Mouse (Mus musculus) embryonic facial prominence, embryonic 10.5 days (tissue): ENCODE results near the gene Slc44a5. TPM values are rescaled to one million over a fixed set of nuclear protein-coding genes. Genes with fewer than 3 reads are reported as not detected.

ENCODE experiments used
- DNase-seq: peaks from one replicate; pipeline ENCODE4 v3.0.0-alpha.2; 2017; ENCODE audit warnings: low spot score
- H3K27ac ChIP-seq: fragments of 300-500 bp; sonication (generic); replicated peaks from 2 replicates; pipeline ENCODE4 v1.5.1; 2016; ENCODE audit warnings: mild to moderate bottlenecking
- H3K27me3 ChIP-seq: fragments of 300-500 bp; sonication (generic); replicated peaks from 2 replicates; pipeline ENCODE4 v1.6.1; 2016; ENCODE audit warnings: low read depth, mild to moderate bottlenecking; ENCODE audit not compliant: poor library complexity, severe bottlenecking
- H3K36me3 ChIP-seq: fragments of 300-500 bp; sonication (generic); replicated peaks from 2 replicates; pipeline ENCODE4 v1.6.1; 2016; ENCODE audit warnings: mild to moderate bottlenecking, moderate library complexity
- H3K4me1 ChIP-seq: fragments of 300-500 bp; sonication (generic); 2 replicates; pipeline ENCODE4 v1.6.1; 2016
- H3K4me3 ChIP-seq: fragments of 300-500 bp; sonication (generic); 2 replicates; pipeline ENCODE4 v1.5.1; 2016; ENCODE audit warnings: mild to moderate bottlenecking, moderate library complexity
- H3K9me3 ChIP-seq: fragments of 300-500 bp; sonication (generic); 2 replicates; pipeline ENCODE4 v1.6.1; 2016; ENCODE audit warnings: mild to moderate bottlenecking
- WGBS: fragments of 180-500 bp; shearing (Covaris S2); methylation state at CpG from one replicate; pipeline ENCODE4 v1.1.7; 2016; 5-methylcytosine and 5-hydroxymethylcytosine counted together
- polyA plus RNA-seq: library from polyadenylated mRNA; unstranded; fragments of >200 nt; fragmentation: Nextera tagmentation; extraction: Ambion mirVana; gene quantifications from 2 replicates; pipeline ENCODE4 v1.2.1, GENCODE M21; 2016

Gene Slc44a5
- polyA plus RNA-seq, 1 experiment from 2014 or later = 0.56 TPM

DNA sequence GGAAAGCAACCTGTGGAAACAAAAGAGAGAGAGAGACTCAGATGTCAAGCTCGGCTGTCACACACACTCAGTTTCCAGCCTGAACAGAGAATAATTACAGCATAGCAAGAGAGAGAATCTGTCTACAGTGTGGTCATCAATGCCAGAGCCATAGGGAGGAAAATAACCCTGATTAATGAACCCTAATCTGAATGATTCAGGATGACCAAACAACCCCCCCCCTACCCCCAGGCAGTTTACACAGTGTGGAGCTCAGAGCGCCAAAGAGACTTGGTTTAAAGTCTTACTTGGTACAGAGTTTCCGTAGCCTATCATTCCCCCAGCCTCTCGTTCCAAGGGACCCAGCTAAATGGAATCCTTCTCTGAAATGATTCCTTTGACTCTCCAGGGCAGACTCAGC lies 312.1 kb downstream of the Slc44a5 start:
- Histone ChIP-seq H3K27me3 (peaks cover 4% of the 10 kb centered on the region; the same call in 1 of the 2 replicates), H3K9me3 (no peaks in the 10 kb centered on the region), H3K36me3 (no peaks in the 10 kb centered on the region), H3K4me3 (no peak overlapping the region), H3K4me1 (peaks cover 16% of the 10 kb centered on the region), H3K27ac (no peak overlapping the region)
- WGBS = 50% methylated on average over 4 of the region's 4 CpGs
- DNase-seq = no peak

DNA sequence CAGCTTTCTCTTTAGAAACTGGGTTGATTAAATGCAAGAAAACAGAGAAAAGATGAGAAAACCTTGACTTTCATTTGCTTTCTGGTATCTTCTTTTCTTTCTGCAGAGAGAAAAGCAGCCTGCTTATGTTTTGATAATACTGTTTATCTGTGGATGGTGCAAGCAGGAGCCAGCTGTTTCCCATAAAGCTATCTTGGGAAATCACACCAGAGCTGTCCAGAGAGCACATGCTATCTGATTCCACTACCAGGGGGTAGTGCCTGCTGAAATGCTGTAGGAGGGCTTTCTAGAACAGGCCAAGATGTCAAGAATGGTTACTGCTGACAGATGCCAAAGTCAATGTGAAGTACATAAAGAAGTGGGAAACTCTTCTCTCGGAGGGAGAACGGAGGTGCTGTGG lies 314.0 kb downstream of the Slc44a5 start:
- peak; percentile 17 for DNase-seq
- no peak overlapping the region for H3K4me3 ChIP-seq
- WGBS = 57% methylated on average over 2 of the region's 2 CpGs
- no peak overlapping the region for H3K27ac ChIP-seq
- H3K9me3 ChIP-seq = no peaks in the 10 kb centered on the region
- H3K27me3 ChIP-seq = peaks cover 7% of the 10 kb centered on the region; the same call in 1 of the 2 replicates
- H3K4me1 ChIP-seq = peaks cover 16% of the 10 kb centered on the region
- H3K36me3 ChIP-seq = no peaks in the 10 kb centered on the region

DNA sequence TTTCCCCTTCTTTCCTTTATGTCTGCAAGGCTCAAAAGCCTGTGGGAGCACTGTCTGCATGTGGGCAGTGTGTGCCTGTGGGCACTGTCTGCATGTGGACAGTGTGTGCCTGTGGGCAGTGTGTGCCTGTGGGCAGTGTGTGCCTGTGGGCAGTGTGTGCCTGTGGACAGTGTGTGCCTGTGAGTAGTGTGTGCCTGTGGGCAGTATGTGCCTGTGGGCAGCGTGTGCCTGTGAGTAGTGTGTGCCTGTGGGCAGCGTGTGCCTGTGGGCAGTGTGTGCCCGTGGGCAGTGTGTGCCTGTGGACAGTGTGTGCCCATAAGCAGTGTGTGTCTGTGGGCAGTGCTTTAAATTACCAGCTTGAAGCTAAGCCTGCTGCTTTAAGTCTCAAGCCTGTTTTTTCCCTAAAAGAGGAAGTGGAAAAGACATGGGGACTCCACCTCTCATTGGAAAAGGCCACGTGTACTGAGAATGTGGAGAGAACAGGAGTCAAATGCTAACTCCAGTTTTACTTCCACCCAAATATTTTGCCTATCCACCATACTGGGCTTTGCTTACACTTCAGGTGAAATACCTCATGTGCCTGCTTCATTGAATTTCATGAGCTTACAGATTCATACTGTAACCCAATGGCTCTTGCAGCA lies 315.3 kb downstream of the Slc44a5 start:
- H3K4me1 ChIP-seq = peaks cover 16% of the 10 kb centered on the region
- H3K9me3 ChIP-seq = no peaks in the 10 kb centered on the region
- 85% methylated on average over 4 of the region's 4 CpGs for WGBS
- no peak overlapping the region for H3K27ac ChIP-seq
- no peak for DNase-seq
- H3K27me3 ChIP-seq = peaks cover 12% of the 10 kb centered on the region
- H3K36me3 ChIP-seq = no peaks in the 10 kb centered on the region
- H3K4me3 ChIP-seq = no peak overlapping the region

DNA sequence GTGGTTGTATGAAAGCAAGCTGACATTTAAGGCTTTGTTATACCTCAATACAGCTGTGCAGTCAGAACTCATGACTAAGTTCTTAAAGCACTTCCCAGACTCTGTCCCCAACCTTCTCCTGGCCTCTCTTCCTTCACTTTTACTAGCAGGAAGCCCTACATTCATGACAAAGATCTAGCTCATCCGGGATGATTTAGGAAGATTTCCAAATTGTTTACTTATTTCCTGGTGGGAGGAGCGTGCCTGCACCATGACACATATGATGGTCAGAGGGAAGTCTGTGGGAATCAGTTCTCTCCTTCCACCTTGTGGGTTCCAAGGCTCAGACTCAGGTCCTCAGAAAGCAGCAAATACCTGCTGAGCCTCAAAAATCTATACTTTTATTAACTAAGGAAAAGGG lies 317.1 kb downstream of the Slc44a5 start:
- H3K4me1 ChIP-seq = peaks cover 10% of the 10 kb centered on the region
- H3K36me3 ChIP-seq = no peaks in the 10 kb centered on the region
- no peak for DNase-seq
- no peak overlapping the region for H3K27ac ChIP-seq
- peaks cover 14% of the 10 kb centered on the region for H3K27me3 ChIP-seq
- no peak overlapping the region for H3K4me3 ChIP-seq
- no peaks in the 10 kb centered on the region for H3K9me3 ChIP-seq
- WGBS = 76% methylated on average over 2 of the region's 2 CpGs

DNA sequence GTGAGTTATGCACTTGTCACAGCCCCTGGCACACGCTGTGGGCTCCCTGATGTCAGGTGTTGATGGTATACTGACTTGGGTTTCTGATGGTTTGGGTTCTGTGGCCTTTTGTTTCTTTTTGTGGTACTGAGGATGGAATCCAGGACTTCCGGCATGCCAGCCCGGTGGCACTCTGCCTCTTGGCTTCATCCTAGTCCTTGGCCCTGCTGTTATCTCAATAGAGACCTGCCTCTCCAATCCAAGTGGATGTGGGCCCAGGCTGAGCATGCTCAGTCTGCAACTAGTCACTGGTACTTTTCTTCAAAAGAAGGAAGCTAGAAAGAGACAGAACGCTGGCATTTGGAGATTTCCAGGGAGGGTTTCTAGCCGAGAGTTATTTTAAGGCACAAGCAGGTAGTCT lies 318.9 kb downstream of the Slc44a5 start:
- Histone ChIP-seq H3K27me3 (peaks cover 14% of the 10 kb centered on the region), H3K4me3 (no peak overlapping the region), H3K36me3 (no peaks in the 10 kb centered on the region), H3K27ac (no peak overlapping the region), H3K9me3 (no peaks in the 10 kb centered on the region), H3K4me1 (0 out of 2 replicates have a peak, but pooled peaks cover 4% of the 10 kb centered on the region)
- WGBS = 72% methylated on average over 5 of the region's 5 CpGs
- no peak for DNase-seq

DNA sequence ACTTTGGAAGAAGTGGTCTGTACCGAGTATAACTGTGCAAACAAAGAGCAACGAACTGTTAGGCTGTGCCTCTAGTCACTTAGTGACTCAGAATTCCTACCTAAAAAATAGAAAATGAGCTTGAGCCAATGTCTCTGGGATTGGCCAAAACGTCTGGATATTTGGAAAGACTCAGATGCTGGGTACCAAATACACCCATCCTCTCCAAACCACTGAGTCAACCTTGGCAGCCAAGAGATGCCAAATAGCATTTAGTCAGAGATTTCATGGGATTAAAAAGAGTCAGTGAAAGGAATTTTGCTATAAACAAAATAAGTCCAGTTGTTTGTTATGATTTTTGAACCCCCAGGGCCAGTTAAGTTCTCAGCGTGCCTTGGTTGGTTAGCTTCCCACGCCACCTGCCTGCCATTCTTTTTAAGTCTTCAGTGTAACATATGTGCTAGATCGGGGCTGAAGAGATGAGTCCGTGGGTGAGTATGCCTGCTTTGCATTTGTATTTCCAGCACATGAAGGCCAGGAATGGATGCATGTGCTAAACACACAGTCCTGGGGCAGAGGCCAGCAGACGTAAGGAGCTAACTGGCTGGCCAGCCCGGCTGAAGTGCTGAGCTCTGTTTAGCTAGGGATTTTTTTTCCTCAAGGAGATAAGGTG lies 320.7 kb downstream of the Slc44a5 start:
- Histone ChIP-seq H3K36me3 (no peaks in the 10 kb centered on the region), H3K27ac (no peak overlapping the region), H3K27me3 (peaks cover 10% of the 10 kb centered on the region; the same call in 1 of the 2 replicates), H3K4me1 (no peaks in the 10 kb centered on the region), H3K9me3 (no peaks in the 10 kb centered on the region), H3K4me3 (no peak overlapping the region)
- no peak for DNase-seq
- WGBS = 80% methylated on average over 9 of the region's 9 CpGs

DNA sequence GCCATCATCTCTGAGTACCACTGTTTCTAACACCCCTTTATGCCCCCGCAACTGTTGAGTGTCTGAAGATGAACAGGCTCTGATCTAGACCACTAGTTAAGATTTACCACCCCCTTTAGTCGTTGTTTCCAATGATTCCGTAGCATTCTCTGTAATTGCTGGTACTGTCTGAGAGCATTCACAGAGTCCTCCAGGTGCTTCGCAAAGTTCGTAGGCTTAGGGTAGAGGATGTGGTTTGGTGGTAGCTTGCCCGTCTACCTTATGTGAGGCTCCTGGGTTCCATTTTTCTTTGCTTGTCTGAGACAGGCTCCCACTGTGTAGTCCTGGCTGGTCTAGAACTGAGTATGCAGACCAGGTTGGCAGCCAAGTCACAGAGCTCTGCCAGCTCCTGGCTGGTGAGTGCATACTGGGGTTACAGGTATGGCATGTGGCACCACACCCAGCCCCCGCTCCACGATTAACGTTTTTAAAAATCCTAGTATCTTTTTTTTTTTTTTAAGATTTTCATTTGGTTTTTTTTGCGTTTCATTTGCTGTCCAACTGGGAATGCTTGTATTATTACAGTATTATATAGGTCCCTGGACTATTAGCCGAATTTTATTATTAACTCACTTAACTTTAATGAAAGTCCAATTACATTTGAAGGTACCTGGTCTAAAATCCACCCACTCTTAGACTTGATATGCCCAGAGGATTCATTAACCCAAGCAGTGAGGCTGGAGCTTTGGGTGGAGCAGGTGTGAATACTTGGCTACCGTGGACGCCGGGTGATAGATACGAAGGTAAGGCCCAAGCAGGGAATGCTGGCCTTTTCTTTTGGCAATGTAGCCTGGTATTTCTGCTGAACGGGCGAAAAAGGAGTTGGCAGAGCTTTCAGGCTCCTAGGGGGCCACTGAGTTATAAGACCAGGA lies 321.9 kb downstream of the Slc44a5 start:
- Histone ChIP-seq H3K4me3 (no peak overlapping the region), H3K4me1 (0 out of 2 replicates have a peak, but pooled peaks cover 3% of the 10 kb centered on the region), H3K9me3 (no peaks in the 10 kb centered on the region), H3K27ac (no peak overlapping the region), H3K27me3 (peaks cover 10% of the 10 kb centered on the region; the same call in 1 of the 2 replicates), H3K36me3 (no peaks in the 10 kb centered on the region)
- DNase-seq = no peak
- 91% methylated on average over 17 of the region's 17 CpGs for WGBS

DNA sequence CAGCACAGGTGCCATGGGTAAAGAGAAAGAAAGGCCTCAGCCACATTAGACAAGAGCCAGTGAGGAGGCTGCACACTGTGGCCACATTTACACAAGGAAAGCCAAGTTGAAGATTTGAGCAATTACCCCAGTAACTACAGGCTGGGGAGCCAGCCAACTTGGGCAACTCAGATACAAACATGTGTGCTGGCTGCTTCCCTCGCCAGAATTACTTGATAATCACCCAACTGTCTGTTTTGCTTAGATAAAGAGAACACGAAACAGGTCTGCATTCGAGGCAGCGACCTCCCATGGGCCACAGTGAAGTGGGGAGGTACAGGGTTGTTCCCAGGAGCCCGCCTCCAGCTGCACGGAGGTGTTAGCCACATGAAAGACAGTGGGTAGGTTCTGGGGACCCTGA lies 324.3 kb downstream of the Slc44a5 start:
- WGBS = 69% methylated on average over 6 of the region's 6 CpGs

DNA sequence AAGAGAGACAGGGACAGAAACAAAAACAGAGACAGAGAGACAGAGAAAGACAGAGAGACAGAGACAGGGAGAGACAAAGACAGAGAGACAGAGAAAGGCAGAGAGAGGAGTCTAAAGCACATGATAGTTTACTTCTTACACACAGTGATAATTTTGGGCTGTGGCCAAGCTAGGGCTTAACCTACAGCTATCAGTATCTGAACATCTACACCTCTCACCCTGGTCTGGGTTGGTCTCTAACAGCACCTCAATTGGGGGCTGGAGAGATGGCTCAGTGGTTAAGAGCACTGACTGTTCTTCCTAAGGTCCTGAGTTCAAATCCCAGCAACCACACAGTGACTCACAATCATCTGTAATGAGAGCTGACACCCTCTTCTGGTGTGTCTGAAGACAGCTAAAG lies 325.3 kb downstream of the Slc44a5 start:
- Histone ChIP-seq H3K4me1 (0 out of 2 replicates have a peak, but pooled peaks cover 7% of the 10 kb centered on the region), H3K4me3 (no peak overlapping the region), H3K36me3 (no peaks in the 10 kb centered on the region), H3K9me3 (no peaks in the 10 kb centered on the region), H3K27ac (no peak overlapping the region), H3K27me3 (peaks cover 2% of the 10 kb centered on the region; the same call in 1 of the 2 replicates)
- no peak for DNase-seq

More for the DNA sequence above, 324.3 kb downstream of the Slc44a5 start:
- DNase-seq = no peak
- peaks cover 6% of the 10 kb centered on the region; the same call in 1 of the 2 replicates for H3K27me3 ChIP-seq
- no peak overlapping the region for H3K4me3 ChIP-seq
- no peak overlapping the region for H3K27ac ChIP-seq
- 0 out of 2 replicates have a peak, but pooled peaks cover 7% of the 10 kb centered on the region for H3K4me1 ChIP-seq
- no peaks in the 10 kb centered on the region for H3K36me3 ChIP-seq
- H3K9me3 ChIP-seq = no peaks in the 10 kb centered on the region

DNA sequence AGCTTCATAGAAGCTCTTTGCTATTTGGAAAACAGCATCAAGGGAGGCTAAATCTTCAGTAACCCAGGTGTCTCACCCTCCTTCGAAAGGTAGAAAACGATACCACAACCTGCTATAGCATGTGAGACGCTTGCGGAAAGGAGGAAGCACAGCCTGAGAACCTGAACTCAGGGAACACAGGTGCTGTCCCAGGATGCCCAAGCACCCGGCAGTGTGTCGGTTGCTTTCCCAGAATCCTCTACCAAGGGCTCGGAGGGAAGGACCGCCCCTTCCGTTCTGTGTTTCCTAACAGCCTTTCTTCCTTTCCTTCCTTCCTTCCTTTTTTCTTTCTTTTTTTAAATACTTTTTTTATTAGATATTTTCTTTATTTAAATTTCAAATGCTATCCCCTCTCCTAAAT lies 326.8 kb downstream of the Slc44a5 start:
- peaks cover 11% of the 10 kb centered on the region; the same call in 1 of the 2 replicates for H3K4me1 ChIP-seq
- H3K27ac ChIP-seq = no peak overlapping the region
- H3K9me3 ChIP-seq = no peaks in the 10 kb centered on the region
- WGBS = 92% methylated on average over 9 of the region's 9 CpGs
- H3K4me3 ChIP-seq = no peak overlapping the region
- no peak for DNase-seq
- H3K27me3 ChIP-seq = no peaks in the 10 kb centered on the region
- no peaks in the 10 kb centered on the region for H3K36me3 ChIP-seq

DNA sequence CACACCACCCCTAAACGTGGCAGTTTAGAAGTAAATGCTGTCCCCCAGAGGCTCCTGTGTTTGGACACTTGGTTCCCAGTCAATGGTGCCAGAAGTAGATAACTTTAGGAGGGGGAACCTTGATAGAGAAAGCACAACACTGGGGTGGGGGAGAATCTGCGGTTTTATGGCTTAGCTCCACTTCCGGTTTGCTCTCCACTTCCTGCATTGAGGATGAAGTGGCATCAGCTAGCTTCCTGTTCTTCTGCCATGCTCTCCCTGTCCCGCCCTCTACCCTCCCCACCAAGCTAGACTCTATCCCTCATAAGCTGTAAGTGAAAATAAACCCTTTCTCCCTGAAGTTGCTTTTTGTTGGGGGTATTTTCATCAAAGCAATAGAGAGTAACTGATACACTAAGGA lies 327.9 kb downstream of the Slc44a5 start:
- H3K9me3 ChIP-seq = no peaks in the 10 kb centered on the region
- WGBS = 87% methylated on average over 4 of the region's 4 CpGs
- no peak overlapping the region for H3K27ac ChIP-seq
- no peaks in the 10 kb centered on the region for H3K27me3 ChIP-seq
- no peak overlapping the region for H3K4me3 ChIP-seq
- peaks cover 17% of the 10 kb centered on the region for H3K4me1 ChIP-seq
- no peak for DNase-seq
- no peaks in the 10 kb centered on the region for H3K36me3 ChIP-seq

DNA sequence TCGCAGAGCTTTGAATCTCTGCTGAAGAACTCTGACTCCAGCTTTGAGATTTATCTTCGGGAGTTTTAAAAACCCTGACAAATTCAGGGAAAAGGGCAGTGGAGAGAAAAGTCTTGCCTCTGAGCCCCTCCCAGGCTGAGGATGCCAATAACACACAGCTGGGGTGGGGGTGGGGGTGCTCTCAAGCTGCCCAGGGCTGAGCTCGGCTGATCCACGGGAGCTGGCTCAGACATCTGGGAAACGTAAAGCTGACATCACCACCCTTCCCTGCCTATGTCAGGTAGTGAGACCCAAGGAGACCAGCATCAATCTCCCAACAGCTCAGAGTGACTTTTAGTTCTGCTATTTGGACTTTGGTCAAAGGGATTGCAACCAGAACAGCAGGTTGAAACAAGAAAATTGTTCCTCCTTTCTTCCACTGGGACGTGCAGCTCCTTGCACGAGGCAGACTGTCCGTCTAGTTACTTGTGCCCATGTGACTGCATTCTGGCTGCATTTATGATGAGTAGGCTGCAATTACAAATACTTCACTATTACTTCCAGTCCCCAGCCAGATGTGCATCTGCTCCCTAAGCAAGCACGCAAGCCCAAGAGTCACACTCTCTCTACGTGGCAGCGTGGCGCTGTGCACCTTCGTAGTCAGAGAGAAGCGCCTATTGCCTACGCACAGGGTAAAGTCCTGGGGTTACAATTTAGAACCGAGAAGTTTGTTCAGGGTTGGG lies 332.1 kb downstream of the Slc44a5 start:
- Histone ChIP-seq H3K9me3 (no peaks in the 10 kb centered on the region), H3K27me3 (no peaks in the 10 kb centered on the region), H3K36me3 (peaks cover 21% of the 10 kb centered on the region), H3K4me3 (no peak overlapping the region), H3K27ac (0 out of 2 replicates have a peak overlapping the region, but pooled peaks have one; percentile 10), H3K4me1 (peaks cover 14% of the 10 kb centered on the region)
- WGBS = 66% methylated on average over 16 of the region's 16 CpGs
- DNase-seq = no peak
